Mouse (Mus musculus) Muller cell, postnatal 12 days (primary cell): ENCODE measurements around the gene Pram1.

Source experiments
- DNase-seq: peaks from one replicate; pipeline ENCODE4 v3.0.0-alpha.2; 2015; ENCODE audit errors: inconsistent ontology term

Pram1 gene

GRCm38 (mm10) chr17:33669681-33670080 is 31.8 kb downstream of the Pram1 start:
- DNase-seq, result peak; percentile 96

- DNase-seq, result no peak
These were observed 36.0 kb downstream of the Pram1 start for GRCm38 (mm10) chr17:33673837-33674236.

GRCm38 (mm10) chr17:33675452-33675851 is 37.6 kb downstream of the Pram1 start:
- no peak for DNase-seq

DNA sequence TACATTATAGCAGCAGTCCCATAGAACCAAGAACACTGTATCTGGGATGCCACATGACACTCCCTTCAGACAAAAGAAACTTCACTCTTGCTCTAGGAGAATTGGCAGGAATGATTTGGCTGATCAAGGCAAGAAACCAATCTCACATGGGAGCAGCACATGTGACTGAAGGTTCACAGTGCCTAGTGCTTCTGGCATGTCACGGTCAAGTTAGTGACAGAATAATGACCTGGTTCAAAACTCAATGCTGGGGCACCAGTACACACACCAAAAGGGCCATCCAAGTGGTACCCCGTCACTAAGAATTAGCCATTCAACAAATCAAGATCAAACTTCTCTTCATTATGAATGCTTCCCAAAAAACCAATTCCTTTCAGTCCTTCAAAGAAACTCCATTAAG is 38.2 kb downstream of the Pram1 start:
- DNase-seq, result no peak

DNA sequence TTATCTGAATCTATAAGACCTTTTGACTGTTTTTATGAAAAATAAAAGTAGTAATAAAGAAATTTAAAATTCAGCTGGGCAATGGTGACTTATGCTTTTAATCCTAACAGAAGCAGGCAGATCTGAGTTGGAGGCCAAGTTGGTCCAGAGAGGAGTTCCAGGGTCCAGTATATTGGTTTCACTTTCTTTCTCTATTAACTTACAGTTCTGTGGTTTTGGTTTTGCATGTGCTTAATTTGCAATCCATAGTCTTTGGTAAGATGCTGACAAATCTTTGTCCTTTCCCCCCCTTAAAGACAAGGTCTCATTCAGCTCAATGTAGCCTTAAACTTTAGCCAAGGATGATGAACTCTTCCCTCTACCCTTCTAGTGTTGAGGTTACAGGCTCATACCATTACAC is 40.9 kb downstream of the Pram1 start:
- DNase-seq, result no peak

DNA sequence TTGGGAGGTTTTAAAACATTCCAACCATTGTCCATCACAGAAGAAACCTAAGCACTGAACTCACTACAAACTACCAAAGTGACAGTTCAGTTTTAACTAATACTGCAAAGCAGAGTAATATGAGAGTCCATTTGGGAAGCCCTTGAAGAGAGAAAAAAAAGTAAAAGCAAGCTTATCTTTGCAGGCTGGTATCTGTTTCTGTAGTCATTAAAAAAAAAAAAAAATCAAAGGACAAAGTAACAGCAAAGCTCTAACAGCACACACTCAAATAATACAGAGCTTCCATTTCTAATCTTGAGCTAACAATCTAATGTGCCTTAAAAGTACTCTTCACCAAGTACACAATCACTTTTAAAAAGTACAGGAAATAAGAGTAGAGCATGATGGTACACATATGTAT is 43.9 kb downstream of the Pram1 start:
- DNase-seq, result no peak

GRCm38 (mm10) chr17:33684671-33685231 is 46.9 kb downstream of the Pram1 start:
- peak; percentile 73 for DNase-seq

- peak; percentile 96 for DNase-seq
These were observed 47.4 kb downstream of the Pram1 start for GRCm38 (mm10) chr17:33685249-33685653.

DNA sequence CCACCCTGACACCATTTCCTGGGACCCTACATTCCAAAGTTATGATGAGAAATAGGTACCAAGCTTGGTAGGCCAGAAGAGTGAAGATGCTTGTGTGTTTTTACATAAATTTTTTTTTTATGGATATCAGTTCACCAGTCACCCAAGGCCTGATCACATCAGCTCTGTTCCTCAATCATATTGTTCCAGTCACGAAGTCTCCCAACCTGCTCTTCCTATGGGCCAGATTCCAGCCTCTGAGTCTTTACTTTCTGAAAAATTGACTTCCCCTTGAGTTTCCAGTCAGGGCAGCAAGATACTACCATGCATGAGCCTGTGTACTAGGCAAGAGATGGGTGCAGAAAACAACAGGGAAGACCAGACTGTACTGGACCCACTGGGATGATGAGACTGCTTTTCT is 48.9 kb downstream of the Pram1 start, which contains the start of gene Hnrnpm:
Hnrnpm (minus strand) TSS at position 101 of the 400 bp plus-strand sequence.
- no peak for DNase-seq
